Mouse (Mus musculus) brain, embryonic 18.5 days (tissue): ENCODE results near the gene Pax3.

ENCODE experiments used
- DNase-seq: peaks from one replicate; pipeline ENCODE4 v3.0.0-alpha.2; 2012; ENCODE audit warnings: low read depth, low spot score

The Pax3 gene

GRCm38 (mm10) chr1:78198319-78198940 is 1.5 kb upstream of the Pax3 start:
- no peak for DNase-seq

- no peak for DNase-seq
Observed at GRCm38 (mm10) chr1:78197351-78198234, 659 bp upstream of the Pax3 start.

- no peak for DNase-seq
Observed at GRCm38 (mm10) chr1:78195771-78196712, 892 bp downstream of the Pax3 start.

- DNase-seq = no peak
Observed at GRCm38 (mm10) chr1:78195145-78195544, 1.8 kb downstream of the Pax3 start.

- no peak for DNase-seq
Observed at GRCm38 (mm10) chr1:78194381-78195047, 2.4 kb downstream of the Pax3 start.

GRCm38 (mm10) chr1:78193465-78193991 is 3.4 kb downstream of the Pax3 start:
- no peak for DNase-seq

- no peak for DNase-seq
Observed at GRCm38 (mm10) chr1:78192746-78193464, 4.0 kb downstream of the Pax3 start.

- DNase-seq = no peak
Observed at GRCm38 (mm10) chr1:78192217-78192735, 4.7 kb downstream of the Pax3 start.

GRCm38 (mm10) chr1:78191761-78192160 is 5.2 kb downstream of the Pax3 start:
- DNase-seq = no peak

- no peak for DNase-seq
Observed at GRCm38 (mm10) chr1:78191331-78191730, 5.6 kb downstream of the Pax3 start.

- no peak for DNase-seq
Observed at GRCm38 (mm10) chr1:78190386-78191111, 6.4 kb downstream of the Pax3 start.

- no peak for DNase-seq
Observed at GRCm38 (mm10) chr1:78189501-78190345, 7.2 kb downstream of the Pax3 start.

GRCm38 (mm10) chr1:78189016-78189415 is 7.9 kb downstream of the Pax3 start:
- DNase-seq = no peak

- DNase-seq = no peak
Observed at GRCm38 (mm10) chr1:78188299-78188698, 8.6 kb downstream of the Pax3 start.

GRCm38 (mm10) chr1:78187788-78188173 is 9.2 kb downstream of the Pax3 start:
- DNase-seq = no peak

- DNase-seq = no peak
Observed at GRCm38 (mm10) chr1:78187122-78187787, 9.7 kb downstream of the Pax3 start.

- no peak for DNase-seq
Observed at GRCm38 (mm10) chr1:78182954-78183353, 14.0 kb downstream of the Pax3 start.

- DNase-seq = no peak
Observed at GRCm38 (mm10) chr1:78181882-78182281, 15.1 kb downstream of the Pax3 start.
